Mouse (Mus musculus) small intestine, adult 2 months (tissue): Measurements from ENCODE around the gene Hrh2.

Experiments
- CTCF ChIP-seq: fragments of 200-500 bp; IDR thresholded peaks from 2 replicates; pipeline ENCODE4 v1.5.1; 2012; ENCODE audit warnings: low read depth, mild to moderate bottlenecking, control low read depth, inconsistent platforms, low read length, moderate library complexity, mixed read lengths; ENCODE audit not compliant: insufficient replicate concordance, insufficient read length; ENCODE audit errors: extremely low read depth
- POLR2A ChIP-seq: fragments of 200-500 bp; IDR thresholded peaks from 2 replicates; pipeline ENCODE4 v1.6.1; 2012; ENCODE audit warnings: low read depth, mild to moderate bottlenecking, control low read depth, inconsistent platforms, low read length, moderate library complexity

- TF ChIP-seq CTCF: no peak
- TF ChIP-seq POLR2A: no peak
These were observed 31.4 kb upstream of the Hrh2 start for GRCm38 (mm10) chr13:54160546-54160945.
